Mouse (Mus musculus): ENCODE data around the gene Wfdc18. TPM values are rescaled to one million over a fixed set of nuclear protein-coding genes. Genes with fewer than 3 reads are reported as not detected.

Gene Wfdc18
- polyA plus RNA-seq, 1 experiment = not detected

DNA sequence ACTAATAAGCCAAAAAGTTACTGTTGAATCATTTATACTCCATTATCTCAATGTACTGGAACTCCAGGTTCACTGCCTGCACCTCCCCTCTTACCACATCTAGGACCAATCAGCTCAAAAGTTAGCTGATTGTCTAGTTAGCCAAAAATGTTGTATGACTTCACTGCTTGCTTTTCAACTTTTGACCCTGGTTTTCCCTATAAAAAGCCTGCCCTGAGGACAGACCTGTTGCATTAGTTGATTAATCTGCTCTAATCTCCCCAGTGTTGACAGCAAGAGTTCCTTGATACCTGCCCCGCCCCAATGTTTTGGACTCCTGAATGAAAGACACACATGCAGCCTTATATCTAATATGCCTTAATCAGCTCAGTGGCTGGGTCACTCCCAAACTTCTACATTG is 22.3 kb downstream of the Wfdc18 start:
- no peaks in the 10 kb centered on the region for H3K36me3 ChIP-seq (ENCODE audit: control insufficient read depth, insufficient read depth, low read length)
- 64% methylated on average over 1 of the region's 1 CpGs for WGBS
- H3K4me1 ChIP-seq (ENCODE audit: control insufficient read depth, insufficient read depth, insufficient read length, low read length) = no peaks in the 10 kb centered on the region
- H3K27ac ChIP-seq (ENCODE audit: insufficient read depth, low read depth, low read length) = no peak overlapping the region
- TF ChIP-seq CTCF (IDR thresholded peaks at IDR 0.05; ENCODE audit: extremely low read depth, insufficient read length, insufficient replicate concordance, low read depth, low read length) (no peak), POLR2A (IDR thresholded peaks at IDR 0.05; ENCODE audit: low read depth, low read length) (no peak)
- no peak overlapping the region for H3K4me3 ChIP-seq (ENCODE audit: low read depth, low read length)
- H3K27me3 ChIP-seq (ENCODE audit: control insufficient read depth, insufficient read depth, low read length) = no peaks in the 10 kb centered on the region

DNA sequence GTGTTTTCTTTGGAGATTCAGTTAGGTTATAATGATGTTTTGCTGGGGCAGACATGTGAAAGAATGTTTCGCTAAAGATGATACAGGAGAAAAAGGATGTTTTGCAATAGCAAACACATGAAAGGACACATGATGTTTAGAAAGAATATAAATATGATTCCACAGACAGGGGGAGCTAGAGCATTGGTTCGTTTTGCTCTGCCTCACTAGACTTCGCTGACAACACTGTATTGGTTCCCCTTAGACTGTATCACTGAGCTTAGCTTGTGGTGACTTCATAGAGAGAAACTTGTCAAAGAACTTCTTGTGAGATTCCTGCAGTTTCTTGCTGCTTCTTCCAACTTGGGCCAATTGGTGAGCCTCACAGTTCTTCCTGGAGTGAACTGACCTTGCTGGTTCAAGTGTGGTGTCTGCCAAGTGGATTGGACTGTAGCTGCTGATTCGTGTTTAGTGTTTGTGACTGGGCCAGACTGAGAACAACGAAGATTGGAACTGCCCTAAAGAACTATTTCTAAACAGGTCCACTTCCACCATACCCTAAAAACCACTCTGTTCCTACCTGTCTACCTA is 24.3 kb downstream of the Wfdc18 start:
- WGBS = 75% methylated on average over 5 of the region's 5 CpGs
- H3K36me3 ChIP-seq (ENCODE audit: control insufficient read depth, insufficient read depth, low read length) = no peaks in the 10 kb centered on the region
- H3K4me3 ChIP-seq (ENCODE audit: low read depth, low read length) = no peak overlapping the region
- no peak overlapping the region for H3K27ac ChIP-seq (ENCODE audit: insufficient read depth, low read depth, low read length)
- H3K4me1 ChIP-seq (ENCODE audit: control insufficient read depth, insufficient read depth, insufficient read length, low read length) = no peaks in the 10 kb centered on the region
- H3K27me3 ChIP-seq (ENCODE audit: control insufficient read depth, insufficient read depth, low read length) = no peaks in the 10 kb centered on the region
- TF ChIP-seq CTCF (IDR thresholded peaks at IDR 0.05; ENCODE audit: extremely low read depth, insufficient read length, insufficient replicate concordance, low read depth, low read length) = no peak
- no peak for TF ChIP-seq POLR2A (IDR thresholded peaks at IDR 0.05; ENCODE audit: low read depth, low read length)

DNA sequence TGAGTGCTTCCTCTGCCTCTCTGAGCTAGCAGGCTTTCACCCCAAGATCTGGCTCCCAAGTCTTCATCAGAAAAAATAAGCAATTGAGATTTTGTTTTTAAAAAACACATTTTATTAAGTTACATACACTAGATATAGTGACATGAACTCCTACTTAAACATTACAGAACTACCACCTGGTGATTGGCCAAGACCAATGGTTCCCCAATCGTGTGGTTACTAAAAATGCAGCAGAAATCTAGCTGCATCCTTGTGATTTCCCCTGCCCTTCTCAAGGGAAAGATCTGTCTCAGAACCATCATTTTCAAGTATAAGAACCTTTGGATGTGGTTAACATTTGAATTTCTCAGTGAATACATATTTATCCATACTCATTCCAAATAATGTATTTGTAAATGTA is 25.4 kb downstream of the Wfdc18 start:
- Histone ChIP-seq H3K4me3 (ENCODE audit: low read depth, low read length) (no peak overlapping the region), H3K27me3 (ENCODE audit: control insufficient read depth, insufficient read depth, low read length) (no peaks in the 10 kb centered on the region), H3K27ac (ENCODE audit: insufficient read depth, low read depth, low read length) (no peak overlapping the region), H3K4me1 (ENCODE audit: control insufficient read depth, insufficient read depth, insufficient read length, low read length) (no peaks in the 10 kb centered on the region), H3K36me3 (ENCODE audit: control insufficient read depth, insufficient read depth, low read length) (no peaks in the 10 kb centered on the region)
- TF ChIP-seq POLR2A (IDR thresholded peaks at IDR 0.05; ENCODE audit: low read depth, low read length) (no peak), CTCF (IDR thresholded peaks at IDR 0.05; ENCODE audit: extremely low read depth, insufficient read length, insufficient replicate concordance, low read depth, low read length) (no peak)
- WGBS = 72% methylated on average over 1 of the region's 1 CpGs

DNA sequence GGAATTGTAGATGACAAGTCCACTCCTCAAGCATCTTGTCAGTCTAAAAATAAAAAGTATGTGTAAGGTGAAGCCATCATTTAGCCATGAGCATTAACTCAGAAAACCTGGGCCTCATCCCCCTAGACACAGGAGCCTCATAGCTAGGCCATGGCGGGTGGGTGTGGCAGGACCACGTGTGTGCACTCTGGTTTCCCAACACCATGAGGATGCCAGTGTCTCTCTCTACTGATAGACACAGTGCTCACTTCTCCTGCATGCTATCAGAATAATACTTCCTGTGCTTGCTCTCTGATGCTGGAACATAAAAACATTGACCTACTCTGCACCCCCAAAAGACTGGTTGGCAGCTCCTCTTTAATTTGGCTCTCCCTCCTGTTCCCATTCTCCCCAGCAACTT is 27.1 kb downstream of the Wfdc18 start:
- Histone ChIP-seq H3K27ac (ENCODE audit: insufficient read depth, low read depth, low read length) (no peak overlapping the region), H3K27me3 (ENCODE audit: control insufficient read depth, insufficient read depth, low read length) (no peaks in the 10 kb centered on the region), H3K36me3 (ENCODE audit: control insufficient read depth, insufficient read depth, low read length) (no peaks in the 10 kb centered on the region), H3K4me1 (ENCODE audit: control insufficient read depth, insufficient read depth, insufficient read length, low read length) (no peaks in the 10 kb centered on the region), H3K4me3 (ENCODE audit: low read depth, low read length) (no peak overlapping the region)
- WGBS = 59% methylated on average over 2 of the region's 2 CpGs
- TF ChIP-seq POLR2A (IDR thresholded peaks at IDR 0.05; ENCODE audit: low read depth, low read length) (no peak), CTCF (IDR thresholded peaks at IDR 0.05; ENCODE audit: extremely low read depth, insufficient read length, insufficient replicate concordance, low read depth, low read length) (no peak)

DNA sequence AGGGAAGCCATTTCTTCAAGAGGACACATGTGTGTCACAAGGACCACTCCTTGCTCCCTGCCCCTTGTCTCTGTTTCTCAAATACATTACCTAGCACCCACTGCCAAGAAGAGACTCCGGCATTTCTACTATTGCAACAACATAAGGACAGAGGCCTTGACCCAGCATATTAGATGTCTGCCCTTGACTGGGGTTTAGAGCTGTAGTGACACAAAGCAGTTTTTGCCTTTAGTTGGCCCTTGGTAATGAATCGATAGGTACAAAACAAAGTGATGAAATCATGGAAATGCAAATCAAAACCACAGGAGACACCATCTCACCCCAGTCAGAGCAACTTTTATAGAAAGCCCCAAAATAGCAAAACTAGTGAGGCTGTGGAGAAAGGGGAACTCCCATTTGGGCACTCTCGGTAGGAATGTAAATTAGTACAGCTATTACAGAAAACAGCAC is 28.3 kb downstream of the Wfdc18 start:
- no peaks in the 10 kb centered on the region for H3K4me1 ChIP-seq (ENCODE audit: control insufficient read depth, insufficient read depth, insufficient read length, low read length)
- H3K27ac ChIP-seq (ENCODE audit: insufficient read depth, low read depth, low read length) = no peak overlapping the region
- whole genome bisulfite sequencing = 65% methylated on average over 3 of the region's 3 CpGs
- TF ChIP-seq POLR2A (IDR thresholded peaks at IDR 0.05; ENCODE audit: low read depth, low read length) = no peak
- no peak for TF ChIP-seq CTCF (IDR thresholded peaks at IDR 0.05; ENCODE audit: extremely low read depth, insufficient read length, insufficient replicate concordance, low read depth, low read length)
- no peaks in the 10 kb centered on the region for H3K36me3 ChIP-seq (ENCODE audit: control insufficient read depth, insufficient read depth, low read length)
- H3K27me3 ChIP-seq (ENCODE audit: control insufficient read depth, insufficient read depth, low read length) = no peaks in the 10 kb centered on the region
- no peak overlapping the region for H3K4me3 ChIP-seq (ENCODE audit: low read depth, low read length)

DNA sequence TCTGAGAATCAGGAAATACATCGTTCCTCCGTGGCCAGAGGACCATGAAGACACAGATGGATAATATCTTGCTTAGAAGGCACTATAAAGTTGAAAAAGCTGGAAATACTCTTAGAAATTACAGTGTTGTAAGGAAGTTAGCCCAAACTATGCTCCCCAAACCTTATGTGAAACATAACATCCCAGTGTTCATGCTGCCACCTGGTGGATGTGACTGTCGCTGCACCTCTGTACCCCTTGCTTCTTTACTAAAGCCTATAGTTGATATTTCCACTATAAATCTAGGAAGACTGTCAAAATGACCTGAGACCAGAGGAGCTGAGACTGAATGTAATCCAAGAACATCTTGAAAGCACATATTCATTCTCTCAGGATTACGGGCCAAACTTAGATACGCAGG is 30.4 kb downstream of the Wfdc18 start:
- TF ChIP-seq CTCF (IDR thresholded peaks at IDR 0.05; ENCODE audit: extremely low read depth, insufficient read length, insufficient replicate concordance, low read depth, low read length) (peak; percentile 50; the same call in 1 of the 2 replicates), POLR2A (IDR thresholded peaks at IDR 0.05; ENCODE audit: low read depth, low read length) (no peak)
- Histone ChIP-seq H3K27ac (ENCODE audit: insufficient read depth, low read depth, low read length) (no peak overlapping the region), H3K36me3 (ENCODE audit: control insufficient read depth, insufficient read depth, low read length) (no peaks in the 10 kb centered on the region), H3K27me3 (ENCODE audit: control insufficient read depth, insufficient read depth, low read length) (no peaks in the 10 kb centered on the region), H3K4me1 (ENCODE audit: control insufficient read depth, insufficient read depth, insufficient read length, low read length) (no peaks in the 10 kb centered on the region), H3K4me3 (ENCODE audit: low read depth, low read length) (no peak overlapping the region)
- 24% methylated on average over 5 of the region's 5 CpGs for WGBS

DNA sequence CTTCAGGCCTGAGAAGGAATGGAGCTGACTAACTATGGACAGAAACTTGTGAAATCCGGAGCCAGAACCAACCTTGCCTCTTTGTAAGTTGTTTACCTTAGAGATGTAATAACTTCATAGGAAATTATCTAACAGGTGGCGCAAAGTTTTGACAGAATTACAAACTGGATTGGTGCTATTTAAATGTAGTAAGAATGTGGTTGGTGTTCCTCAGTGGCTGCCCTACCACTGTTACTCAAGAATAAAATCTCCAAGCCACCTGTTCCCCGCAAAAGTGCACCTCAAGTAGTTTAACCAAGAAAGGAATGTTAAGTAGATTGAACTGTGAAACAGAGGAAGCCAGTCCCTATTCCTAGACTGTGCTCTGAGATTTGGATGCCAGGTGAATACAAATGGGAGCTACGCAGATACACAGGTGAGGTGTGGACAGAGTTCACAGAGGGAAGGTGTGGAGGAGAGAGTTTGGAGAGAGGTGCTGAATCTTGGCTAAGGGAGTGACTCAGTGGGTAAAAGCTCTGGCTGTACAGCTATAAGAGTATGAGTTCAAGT is 31.7 kb downstream of the Wfdc18 start:
- H3K4me3 ChIP-seq (ENCODE audit: low read depth, low read length) = no peak overlapping the region
- TF ChIP-seq POLR2A (IDR thresholded peaks at IDR 0.05; ENCODE audit: low read depth, low read length) = no peak
- no peak for TF ChIP-seq CTCF (IDR thresholded peaks at IDR 0.05; ENCODE audit: extremely low read depth, insufficient read length, insufficient replicate concordance, low read depth, low read length)
- H3K36me3 ChIP-seq (ENCODE audit: control insufficient read depth, insufficient read depth, low read length) = no peaks in the 10 kb centered on the region
- no peaks in the 10 kb centered on the region for H3K27me3 ChIP-seq (ENCODE audit: control insufficient read depth, insufficient read depth, low read length)
- WGBS = 71% methylated on average over 4 of the region's 4 CpGs
- H3K4me1 ChIP-seq (ENCODE audit: control insufficient read depth, insufficient read depth, insufficient read length, low read length) = no peaks in the 10 kb centered on the region
- H3K27ac ChIP-seq (ENCODE audit: insufficient read depth, low read depth, low read length) = no peak overlapping the region

All from small intestine, adult 2 months (tissue).